Mouse (Mus musculus): Measurements from ENCODE around the gene Notch1. TPM values are rescaled to one million over a fixed set of nuclear protein-coding genes. Genes with fewer than 3 reads are reported as not detected.

Gene Notch1
- polyA plus RNA-seq, 1 experiment from 2014 or later: 23.7 TPM

GRCm38 (mm10) chr2:26496451-26496850 lies 20.0 kb downstream of the Notch1 start:
- H3K4me3 ChIP-seq (ENCODE audit: low read length): no peak overlapping the region
- no peak overlapping the region for H3K27ac ChIP-seq (ENCODE audit: low read length)
- no peaks in the 10 kb centered on the region for H3K27me3 ChIP-seq (ENCODE audit: insufficient read depth, low read length)
- peaks cover 98% of the 10 kb centered on the region for H3K4me1 ChIP-seq (ENCODE audit: insufficient read depth, low read length)
- peaks cover 13% of the 10 kb centered on the region; the same call in 1 of the 2 replicates for H3K36me3 ChIP-seq (ENCODE audit: insufficient read depth, low read length)
- 82% methylated on average over 3 of the region's 3 CpGs for WGBS
- no peak overlapping the region for H3K4me2 ChIP-seq (replicated peaks; ENCODE audit: low read depth, low read length)
- H3K9ac ChIP-seq (replicated peaks; ENCODE audit: low read length): no peak overlapping the region
- ATAC-seq (ENCODE audit: low FRiP score, low TSS enrichment): no peak
- H3K9me3 ChIP-seq (ENCODE audit: low read length): no peaks in the 10 kb centered on the region

GRCm38 (mm10) chr2:26495701-26496100 lies 20.8 kb downstream of the Notch1 start:
- no peak for ATAC-seq (ENCODE audit: low FRiP score, low TSS enrichment)
- peaks cover 98% of the 10 kb centered on the region for H3K4me1 ChIP-seq (ENCODE audit: insufficient read depth, low read length)
- H3K4me3 ChIP-seq (ENCODE audit: low read length): no peak overlapping the region
- no peak overlapping the region for H3K4me2 ChIP-seq (replicated peaks; ENCODE audit: low read depth, low read length)
- no peak overlapping the region for H3K27ac ChIP-seq (ENCODE audit: low read length)
- no peaks in the 10 kb centered on the region for H3K27me3 ChIP-seq (ENCODE audit: insufficient read depth, low read length)
- peaks cover 13% of the 10 kb centered on the region; the same call in 1 of the 2 replicates for H3K36me3 ChIP-seq (ENCODE audit: insufficient read depth, low read length)
- 72% methylated on average over 2 of the region's 2 CpGs for WGBS
- H3K9me3 ChIP-seq (ENCODE audit: low read length): no peaks in the 10 kb centered on the region
- H3K9ac ChIP-seq (replicated peaks; ENCODE audit: low read length): no peak overlapping the region

DNA sequence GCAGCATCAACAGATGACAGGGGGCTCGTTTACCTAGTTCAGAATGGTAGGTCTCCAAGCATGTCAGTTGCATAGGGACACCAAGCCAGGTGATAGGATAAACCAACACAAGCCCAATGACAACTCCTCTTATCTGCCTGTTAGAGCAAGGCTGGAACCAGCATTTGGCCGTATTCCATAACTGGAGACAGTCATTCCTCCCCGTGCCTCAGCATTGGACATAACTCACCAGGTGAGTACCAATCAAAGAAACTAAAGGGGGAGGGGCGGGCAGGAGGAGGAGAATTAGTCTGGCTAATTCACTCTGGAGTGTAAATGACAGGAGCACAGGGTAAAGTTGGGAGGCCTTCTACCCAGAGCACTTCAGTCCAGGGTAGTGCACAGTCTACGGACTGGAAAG lies 21.5 kb downstream of the Notch1 start:
- Histone ChIP-seq H3K4me3 (ENCODE audit: low read length) (no peak overlapping the region), H3K9me3 (ENCODE audit: low read length) (no peaks in the 10 kb centered on the region), H3K36me3 (ENCODE audit: insufficient read depth, low read length) (peaks cover 13% of the 10 kb centered on the region; the same call in 1 of the 2 replicates), H3K27me3 (ENCODE audit: insufficient read depth, low read length) (no peaks in the 10 kb centered on the region), H3K9ac (replicated peaks; ENCODE audit: low read length) (peak overlapping the region; percentile 31; the same call in 1 of the 2 replicates), H3K27ac (ENCODE audit: low read length) (peak overlapping the region; percentile 86), H3K4me1 (ENCODE audit: insufficient read depth, low read length) (peaks cover 98% of the 10 kb centered on the region), H3K4me2 (replicated peaks; ENCODE audit: low read depth, low read length) (0 out of 2 replicates have a peak overlapping the region, but pooled peaks have one; percentile 36)
- no peak for ATAC-seq (ENCODE audit: low FRiP score, low TSS enrichment)
- whole genome bisulfite sequencing: 60% methylated on average over 5 of the region's 5 CpGs

GRCm38 (mm10) chr2:26494396-26494795 lies 22.1 kb downstream of the Notch1 start:
- Histone ChIP-seq H3K4me3 (ENCODE audit: low read length) (peak overlapping the region; percentile 2; the same call in 1 of the 2 replicates), H3K4me2 (replicated peaks; ENCODE audit: low read depth, low read length) (peak overlapping the region; percentile 36; the same call in 1 of the 2 replicates), H3K9me3 (ENCODE audit: low read length) (no peaks in the 10 kb centered on the region), H3K36me3 (ENCODE audit: insufficient read depth, low read length) (peaks cover 9% of the 10 kb centered on the region; the same call in 1 of the 2 replicates), H3K9ac (replicated peaks; ENCODE audit: low read length) (peak overlapping the region; percentile 43; the same call in 1 of the 2 replicates), H3K27ac (ENCODE audit: low read length) (peak overlapping the region; percentile 86), H3K4me1 (ENCODE audit: insufficient read depth, low read length) (peaks cover 98% of the 10 kb centered on the region), H3K27me3 (ENCODE audit: insufficient read depth, low read length) (no peaks in the 10 kb centered on the region)
- no peak for ATAC-seq (ENCODE audit: low FRiP score, low TSS enrichment)
- WGBS: 13% methylated on average over 7 of the region's 7 CpGs

GRCm38 (mm10) chr2:26493021-26493781 lies 23.3 kb downstream of the Notch1 start:
- 13% methylated on average over 9 of the region's 9 CpGs for WGBS
- peak; percentile 24; the same call in 1 of the 2 replicates for ATAC-seq (ENCODE audit: low FRiP score, low TSS enrichment)
- peak overlapping the region; percentile 43 for H3K9ac ChIP-seq (replicated peaks; ENCODE audit: low read length)

GRCm38 (mm10) chr2:26490760-26491301 lies 25.6 kb downstream of the Notch1 start:
- H3K27ac ChIP-seq (ENCODE audit: low read length): peak overlapping the region; percentile 91
- H3K4me3 ChIP-seq (ENCODE audit: low read length): no peak overlapping the region
- peak overlapping the region; percentile 0; the same call in 1 of the 2 replicates for H3K9ac ChIP-seq (replicated peaks; ENCODE audit: low read length)
- ATAC-seq (ENCODE audit: low FRiP score, low TSS enrichment): no peak
- H3K4me2 ChIP-seq (replicated peaks; ENCODE audit: low read depth, low read length): 0 out of 2 replicates have a peak overlapping the region, but pooled peaks have one; percentile 5
- peaks cover 99% of the 10 kb centered on the region for H3K4me1 ChIP-seq (ENCODE audit: insufficient read depth, low read length)
- H3K27me3 ChIP-seq (ENCODE audit: insufficient read depth, low read length): no peaks in the 10 kb centered on the region
- no peaks in the 10 kb centered on the region for H3K36me3 ChIP-seq (ENCODE audit: insufficient read depth, low read length)
- no peaks in the 10 kb centered on the region for H3K9me3 ChIP-seq (ENCODE audit: low read length)
- 21% methylated on average over 4 of the region's 4 CpGs for WGBS

More at GRCm38 (mm10) chr2:26493021-26493781, 23.3 kb downstream of the Notch1 start:
- peak overlapping the region; percentile 36 for H3K4me2 ChIP-seq (replicated peaks; ENCODE audit: low read depth, low read length)
- peak overlapping the region; percentile 13; the same call in 1 of the 2 replicates for H3K4me3 ChIP-seq (ENCODE audit: low read length)
- H3K9me3 ChIP-seq (ENCODE audit: low read length): no peaks in the 10 kb centered on the region
- no peaks in the 10 kb centered on the region for H3K27me3 ChIP-seq (ENCODE audit: insufficient read depth, low read length)
- peak overlapping the region; percentile 86 for H3K27ac ChIP-seq (ENCODE audit: low read length)
- H3K4me1 ChIP-seq (ENCODE audit: insufficient read depth, low read length): peaks cover 98% of the 10 kb centered on the region
- peaks cover 4% of the 10 kb centered on the region; the same call in 1 of the 2 replicates for H3K36me3 ChIP-seq (ENCODE audit: insufficient read depth, low read length)

DNA sequence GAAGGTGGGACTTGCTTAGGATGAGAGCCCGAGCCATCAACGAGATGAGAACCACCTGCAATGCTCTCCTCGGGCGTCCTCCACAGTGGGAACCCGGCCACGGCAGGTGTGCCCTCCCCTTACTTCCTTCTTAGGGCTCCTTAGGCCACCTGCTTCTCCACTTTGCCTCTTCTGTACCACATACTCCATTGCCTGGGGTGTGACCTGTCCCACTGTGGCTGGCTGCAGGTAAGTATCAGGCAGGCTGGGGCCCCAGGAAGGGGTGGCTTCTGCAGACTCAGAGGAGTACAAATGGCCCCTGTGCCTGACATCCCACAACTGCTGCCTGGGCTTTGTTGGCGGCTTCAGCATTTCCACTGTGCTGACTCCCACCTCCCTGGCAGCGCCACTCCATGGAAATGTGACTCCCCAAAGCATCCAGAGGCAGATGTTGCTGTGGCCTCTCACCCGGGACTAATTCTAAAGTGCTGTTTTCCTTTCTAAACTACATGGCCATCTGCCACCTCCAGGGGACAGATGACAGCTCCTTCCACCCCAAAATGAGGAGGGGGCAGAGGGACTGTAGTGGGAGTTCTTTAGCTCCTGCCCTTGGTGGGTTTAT lies 27.8 kb downstream of the Notch1 start:
- H3K36me3 ChIP-seq (ENCODE audit: insufficient read depth, low read length): peaks cover 18% of the 10 kb centered on the region
- 22% methylated on average over 9 of the region's 9 CpGs for WGBS

GRCm38 (mm10) chr2:26487322-26488021 lies 29.0 kb downstream of the Notch1 start:
- Histone ChIP-seq H3K36me3 (ENCODE audit: insufficient read depth, low read length) (peaks cover 23% of the 10 kb centered on the region), H3K9me3 (ENCODE audit: low read length) (no peaks in the 10 kb centered on the region), H3K4me1 (ENCODE audit: insufficient read depth, low read length) (peaks cover 100% of the 10 kb centered on the region), H3K27me3 (ENCODE audit: insufficient read depth, low read length) (no peaks in the 10 kb centered on the region), H3K9ac (replicated peaks; ENCODE audit: low read length) (peak overlapping the region; percentile 43), H3K4me2 (replicated peaks; ENCODE audit: low read depth, low read length) (peak overlapping the region; percentile 22), H3K27ac (ENCODE audit: low read length) (peak overlapping the region; percentile 91), H3K4me3 (ENCODE audit: low read length) (no peak overlapping the region)
- 15% methylated on average over 18 of the region's 18 CpGs for WGBS
- no peak; the same call in 1 of the 2 replicates for ATAC-seq (ENCODE audit: low FRiP score, low TSS enrichment)

More for the DNA sequence above, 27.8 kb downstream of the Notch1 start:
- Histone ChIP-seq H3K9ac (replicated peaks; ENCODE audit: low read length) (peak overlapping the region; percentile 35; the same call in 1 of the 2 replicates), H3K4me2 (replicated peaks; ENCODE audit: low read depth, low read length) (peak overlapping the region; percentile 19), H3K27ac (ENCODE audit: low read length) (peak overlapping the region; percentile 91), H3K4me3 (ENCODE audit: low read length) (no peak overlapping the region), H3K9me3 (ENCODE audit: low read length) (no peaks in the 10 kb centered on the region), H3K4me1 (ENCODE audit: insufficient read depth, low read length) (peaks cover 100% of the 10 kb centered on the region), H3K27me3 (ENCODE audit: insufficient read depth, low read length) (no peaks in the 10 kb centered on the region)
- ATAC-seq (ENCODE audit: low FRiP score, low TSS enrichment): no peak

- no peaks in the 10 kb centered on the region for H3K9me3 ChIP-seq (ENCODE audit: low read length)
- no peak overlapping the region for H3K4me3 ChIP-seq (ENCODE audit: low read length)
- no peaks in the 10 kb centered on the region for H3K27me3 ChIP-seq (ENCODE audit: insufficient read depth, low read length)
- peaks cover 26% of the 10 kb centered on the region for H3K36me3 ChIP-seq (ENCODE audit: insufficient read depth, low read length)
- peak overlapping the region; percentile 22 for H3K4me2 ChIP-seq (replicated peaks; ENCODE audit: low read depth, low read length)
- WGBS: 13% methylated on average over 3 of the region's 3 CpGs
- H3K9ac ChIP-seq (replicated peaks; ENCODE audit: low read length): peak overlapping the region; percentile 43
- H3K4me1 ChIP-seq (ENCODE audit: insufficient read depth, low read length): peaks cover 100% of the 10 kb centered on the region
- no peak for ATAC-seq (ENCODE audit: low FRiP score, low TSS enrichment)
- peak overlapping the region; percentile 91 for H3K27ac ChIP-seq (ENCODE audit: low read length)
Observed at GRCm38 (mm10) chr2:26486835-26487321, 29.6 kb downstream of the Notch1 start.
